Mouse (Mus musculus) kidney, adult 9 months (tissue): ENCODE data around the gene Ank2.
"Not testable (repeated sequence)": the region's sequence is repeated elsewhere in the genome, so short reads cannot be mapped to it uniquely, and the experiment has no call there.

Experiments
- DNase-seq: peaks from one replicate; pipeline ENCODE4 v3.0.0; 2022

The Ank2 gene

DNA sequence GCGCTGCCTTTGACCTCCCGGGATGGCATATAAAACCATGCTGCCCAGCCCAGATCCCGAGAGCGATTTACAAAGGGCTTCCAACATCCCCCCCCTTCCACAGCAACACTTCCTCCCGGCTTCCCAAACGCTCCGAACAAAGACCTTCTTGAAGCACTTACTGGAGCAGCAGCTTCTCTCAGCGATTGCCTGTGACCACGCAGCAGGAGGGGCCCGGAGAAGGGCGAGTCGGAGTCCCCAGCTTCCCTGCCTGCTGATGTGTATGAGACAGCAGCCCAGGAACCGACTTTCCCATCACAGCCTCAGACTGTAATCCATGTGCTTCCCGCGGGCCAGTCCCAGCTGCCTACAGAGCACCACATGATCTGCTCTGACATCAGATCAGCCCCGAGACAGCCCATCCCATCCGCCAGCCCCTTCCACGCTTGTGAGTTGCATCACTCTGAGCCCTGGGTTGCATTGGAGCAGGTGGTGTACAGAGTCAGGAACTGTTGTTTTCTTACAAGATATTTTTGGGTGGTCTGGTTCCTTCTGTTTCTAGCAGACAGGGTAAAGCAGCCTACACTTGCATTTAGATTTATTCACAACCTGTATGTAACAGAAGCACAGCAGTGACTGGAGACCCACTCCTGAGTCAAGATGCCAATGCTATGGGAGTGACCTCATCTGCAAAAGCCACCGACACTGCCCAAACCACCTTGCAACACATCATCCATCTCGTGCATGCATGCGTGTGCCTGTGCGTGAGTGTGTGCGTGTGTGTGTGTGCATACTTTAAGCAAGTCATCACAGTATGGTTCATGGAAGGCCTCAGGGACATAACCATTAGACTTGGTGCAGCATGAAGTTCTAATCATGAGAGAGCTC lies 90.2 kb downstream of the Ank2 start:
- no peak for DNase-seq

DNA sequence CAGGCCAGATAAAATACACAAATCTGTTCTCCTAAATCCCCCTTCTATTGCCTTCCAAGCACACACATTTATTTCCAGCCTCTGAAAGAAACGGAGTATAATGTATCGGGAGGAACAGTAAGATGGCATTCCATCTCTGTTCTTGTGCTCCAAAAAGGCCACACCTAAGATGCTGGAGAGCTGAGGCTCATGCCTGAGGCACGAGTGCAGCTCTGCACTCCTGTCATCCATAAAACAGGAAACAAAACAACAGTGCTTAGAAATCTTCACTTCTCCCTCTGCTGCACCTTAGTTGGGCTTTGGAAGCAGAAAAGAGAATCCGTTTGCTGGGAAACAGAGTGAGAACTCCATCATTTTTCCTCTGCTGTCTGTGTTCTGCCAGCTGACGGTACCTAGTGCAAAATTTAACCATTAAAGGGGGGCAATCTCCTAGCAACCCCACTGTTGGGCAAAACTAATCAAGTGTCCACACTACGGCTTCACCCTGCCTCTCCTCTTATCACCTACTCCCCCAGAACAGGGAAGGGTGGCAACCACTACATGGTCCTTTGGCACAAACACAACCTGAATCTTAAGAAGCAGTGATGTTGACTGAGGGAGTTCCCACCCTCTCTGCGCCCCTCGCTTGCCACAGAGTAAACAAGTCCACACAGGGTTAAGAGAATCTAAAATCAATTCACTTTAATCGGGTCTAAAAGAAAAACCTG lies 91.1 kb downstream of the Ank2 start:
- DNase-seq: no peak

DNA sequence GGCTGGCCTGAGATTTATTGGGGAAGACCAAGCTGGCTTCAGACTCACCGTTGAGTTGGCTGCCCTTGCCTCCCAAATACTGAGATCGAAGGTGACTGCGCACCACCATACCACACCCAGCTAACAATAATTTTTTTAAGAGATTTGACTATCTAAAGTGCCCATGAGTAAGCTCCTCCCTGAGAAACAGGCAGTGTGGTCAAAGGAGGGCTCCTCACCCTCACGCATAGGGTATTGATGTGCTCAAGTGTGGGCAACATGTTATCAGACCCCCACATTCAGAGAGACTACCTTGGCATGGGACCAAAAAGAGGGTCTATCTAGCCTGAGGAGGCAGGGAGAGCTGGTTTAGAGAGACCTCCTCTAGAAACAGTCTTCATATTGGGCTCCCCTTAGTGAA lies 92.3 kb downstream of the Ank2 start:
- no peak for DNase-seq

DNA sequence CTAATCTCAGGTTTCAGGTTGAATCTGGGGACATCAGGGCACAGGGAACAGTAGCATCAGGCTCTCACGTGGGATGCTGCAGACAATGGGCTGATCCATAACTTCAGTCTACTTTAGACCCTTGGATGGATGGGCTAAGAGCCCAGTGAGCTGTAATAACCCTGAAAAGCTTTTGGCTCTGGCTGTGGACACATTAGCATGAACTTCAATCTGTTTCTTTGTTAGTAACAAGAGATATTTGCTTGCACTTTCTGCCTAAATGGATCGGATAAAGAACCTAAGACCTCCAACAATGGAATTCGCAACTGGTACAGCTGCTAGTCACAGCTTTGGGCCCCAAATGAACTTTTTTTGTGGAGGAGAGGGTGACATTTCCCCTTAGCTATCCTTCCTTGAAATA lies 94.8 kb downstream of the Ank2 start:
- DNase-seq: no peak

DNA sequence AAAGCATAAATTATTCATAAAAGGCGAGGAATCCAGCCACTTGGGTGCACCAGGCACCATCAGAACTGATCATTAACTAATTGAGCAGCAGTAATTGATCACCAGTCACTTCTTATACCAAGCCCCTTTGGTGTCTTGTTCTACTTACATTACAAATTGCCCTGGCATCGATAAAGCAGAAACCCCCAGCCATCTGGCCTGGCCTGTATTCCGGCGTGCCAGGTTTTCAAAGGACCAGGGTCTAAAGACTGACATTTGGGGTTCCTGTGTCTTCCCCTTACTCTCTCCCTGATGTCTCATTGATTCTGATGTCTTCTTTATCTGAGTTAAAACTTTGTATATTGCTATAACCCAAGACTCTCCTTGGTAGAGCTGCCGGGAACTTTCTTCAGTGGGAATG lies 98.2 kb downstream of the Ank2 start:
- DNase-seq: no peak

DNA sequence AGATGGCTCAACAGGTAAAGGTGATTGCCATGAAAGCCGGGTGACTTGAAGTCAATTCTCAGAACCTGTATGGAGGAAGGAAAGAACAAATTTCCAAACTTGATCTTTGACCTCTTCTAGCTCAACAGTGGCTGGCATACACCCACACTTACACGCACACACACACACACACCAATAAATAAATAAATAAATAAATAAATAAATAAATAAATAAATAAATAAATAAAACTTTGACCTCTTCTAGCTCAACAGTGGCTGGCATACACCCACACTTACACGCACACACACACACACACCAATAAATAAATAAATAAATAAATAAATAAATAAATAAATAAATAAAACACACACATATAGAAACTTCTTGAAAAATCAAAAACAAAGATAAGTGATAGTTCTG lies 98.7 kb downstream of the Ank2 start:
- not testable (repeated sequence) for DNase-seq

DNA sequence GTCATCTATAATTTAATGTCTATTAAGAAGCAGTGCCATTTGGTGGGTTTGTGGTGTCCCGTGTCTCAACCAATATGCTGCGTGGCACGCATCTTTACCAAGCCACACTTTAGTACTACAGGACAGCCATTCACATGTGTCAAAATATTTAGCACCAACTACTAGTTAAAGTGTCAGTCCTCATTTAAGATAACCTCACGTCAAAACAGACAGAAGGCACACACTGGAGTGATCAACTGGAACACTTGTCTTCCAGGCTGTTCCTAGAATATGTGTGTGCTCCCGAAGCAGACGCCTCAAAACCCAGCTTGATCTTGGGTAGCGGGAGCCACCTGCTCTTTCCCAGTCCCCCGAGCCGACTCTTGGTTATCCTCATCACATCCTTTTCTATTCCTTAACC lies 101.4 kb downstream of the Ank2 start:
- no peak for DNase-seq

DNA sequence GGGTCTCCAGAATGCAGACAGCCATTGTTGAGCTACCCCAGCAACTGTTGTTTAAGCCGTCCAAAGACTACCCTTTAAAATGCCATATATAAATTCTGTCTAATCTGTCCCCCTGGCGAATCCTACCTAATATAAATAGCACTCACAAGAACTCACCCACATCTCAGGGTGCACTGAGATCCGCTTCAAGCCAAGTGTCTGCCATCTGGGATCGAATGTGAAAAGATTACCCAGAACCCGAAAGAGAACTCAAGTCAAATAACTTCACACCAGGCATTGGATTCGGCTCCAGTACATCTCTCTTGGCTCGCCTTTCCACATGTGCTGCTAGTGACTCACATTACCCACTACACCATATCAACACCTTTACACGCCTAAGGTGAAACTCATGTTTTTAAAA lies 103.9 kb downstream of the Ank2 start:
- no peak for DNase-seq

DNA sequence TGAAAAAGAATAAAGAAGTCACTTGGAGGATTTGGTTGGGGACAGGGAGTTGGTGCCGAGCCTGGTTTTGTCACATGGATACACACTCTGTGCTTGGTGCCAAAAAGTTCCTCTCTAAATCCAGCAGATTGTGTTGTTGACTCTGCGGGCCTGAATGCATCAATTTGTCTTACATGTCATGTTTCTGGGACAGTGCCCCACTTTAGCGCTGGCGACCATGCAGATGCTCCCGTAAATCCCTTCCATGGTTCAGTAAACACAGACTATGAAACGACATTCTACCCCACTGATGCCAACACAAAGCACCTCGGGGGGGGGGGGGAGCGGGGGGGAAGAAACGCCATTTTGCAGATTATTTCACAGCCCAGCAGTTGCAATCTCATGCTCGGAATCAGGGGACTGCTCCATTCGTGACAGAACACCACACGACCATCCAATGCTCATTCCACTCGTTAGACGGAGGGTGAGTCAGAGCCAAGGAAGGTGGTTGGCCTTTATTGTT lies 112.1 kb downstream of the Ank2 start:
- no peak for DNase-seq

DNA sequence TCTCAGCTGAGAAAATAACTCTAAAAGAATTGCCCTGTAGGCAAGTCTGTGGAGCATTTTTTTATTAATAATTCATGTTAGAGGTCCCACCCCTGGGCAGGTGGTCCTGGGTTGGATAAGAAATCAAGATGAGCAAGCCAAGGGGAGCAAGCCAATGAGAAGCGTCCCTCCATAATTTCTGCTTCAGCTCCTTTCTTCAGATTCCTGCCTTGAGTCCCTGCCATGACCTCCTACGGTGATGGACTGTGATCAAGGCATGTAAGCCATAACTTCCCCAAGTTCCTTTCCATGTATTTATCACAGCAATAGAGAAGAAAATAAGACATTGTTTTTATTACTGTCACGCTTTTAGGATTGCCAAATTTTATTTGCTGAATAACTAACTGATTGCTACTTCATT lies 115.9 kb downstream of the Ank2 start:
- no peak for DNase-seq

DNA sequence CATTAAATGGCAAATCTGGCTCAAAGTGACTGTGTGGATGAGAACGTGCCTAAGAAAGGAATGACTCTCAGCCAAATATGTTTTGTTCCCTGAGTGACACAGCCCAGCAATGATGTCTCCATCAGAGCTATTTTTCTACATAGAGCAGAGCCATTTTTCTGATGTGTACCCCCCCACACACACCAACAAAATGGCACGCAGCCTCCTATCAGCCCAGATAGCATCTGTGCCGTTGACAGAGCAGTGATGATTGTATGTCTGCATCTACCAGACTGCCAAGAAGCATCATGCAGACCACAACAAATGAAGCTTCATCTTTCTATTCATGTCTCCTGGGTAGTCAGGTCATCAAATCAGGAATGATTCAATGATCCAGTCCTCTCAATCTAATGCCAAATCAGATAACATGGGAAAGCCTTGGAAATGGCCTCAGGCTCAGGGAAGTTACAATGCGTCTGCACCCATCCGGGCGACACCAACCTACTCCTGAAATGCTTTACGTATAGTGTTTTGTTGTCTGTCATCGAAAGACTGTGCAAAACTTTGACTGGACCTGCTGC lies 122.2 kb downstream of the Ank2 start:
- no peak for DNase-seq

DNA sequence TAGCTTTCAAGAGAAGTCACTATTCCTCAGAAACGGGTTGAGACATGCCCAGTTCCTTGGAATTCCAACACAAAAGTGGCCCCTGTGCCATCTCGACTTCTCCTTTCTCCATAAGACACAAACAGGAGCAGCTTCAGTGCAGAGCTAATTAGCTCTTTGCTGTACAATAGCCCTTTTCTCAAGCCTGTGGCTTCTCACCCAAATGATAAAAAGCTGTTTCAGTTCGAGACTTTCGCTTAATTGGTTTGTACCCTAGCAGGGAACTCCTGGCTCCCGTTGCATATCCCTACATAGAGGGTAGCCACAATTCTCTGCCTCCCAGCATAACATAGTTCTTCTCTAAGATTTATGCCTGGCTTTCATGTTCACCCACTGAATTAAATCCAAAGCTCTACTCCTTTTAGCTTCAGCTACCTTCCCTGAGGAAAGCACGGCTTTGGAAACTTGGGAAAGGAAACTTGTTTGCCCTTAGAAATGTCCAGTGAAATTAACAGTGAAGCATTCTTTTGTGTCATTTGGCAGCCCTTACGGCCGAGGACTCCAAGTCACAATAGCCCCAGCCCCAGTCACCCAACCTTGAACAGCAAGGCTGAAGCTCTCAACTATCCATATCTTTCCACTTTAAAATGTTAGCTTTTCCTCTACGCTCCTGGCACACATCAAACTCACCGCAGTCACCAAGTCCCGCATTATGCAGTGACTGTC lies 123.0 kb downstream of the Ank2 start:
- no peak for DNase-seq

DNA sequence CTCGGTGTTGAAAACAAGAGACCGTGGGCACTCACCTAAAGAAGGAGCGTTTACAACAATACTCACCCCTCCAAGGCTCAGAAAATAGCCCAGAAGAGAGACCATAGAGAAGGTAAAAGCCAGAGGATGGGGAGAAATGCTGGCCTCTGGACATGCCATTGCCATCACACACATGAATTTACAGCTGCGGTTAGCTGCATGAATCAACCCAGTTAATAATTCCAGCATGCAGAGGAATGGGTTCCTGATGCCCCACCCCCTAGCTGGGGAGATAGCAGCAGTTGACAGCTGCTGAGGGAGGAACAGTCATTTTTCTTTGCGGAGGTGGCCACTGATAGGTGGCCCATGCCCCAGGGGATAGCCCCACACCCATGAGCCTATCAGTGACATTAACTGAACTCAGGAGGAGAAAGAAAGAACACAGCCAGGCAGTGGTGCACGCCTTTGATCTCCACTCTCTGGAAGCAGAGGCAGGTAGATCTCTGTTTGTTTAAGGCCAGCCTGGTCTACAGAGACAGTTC lies 124.9 kb downstream of the Ank2 start:
- no peak for DNase-seq

DNA sequence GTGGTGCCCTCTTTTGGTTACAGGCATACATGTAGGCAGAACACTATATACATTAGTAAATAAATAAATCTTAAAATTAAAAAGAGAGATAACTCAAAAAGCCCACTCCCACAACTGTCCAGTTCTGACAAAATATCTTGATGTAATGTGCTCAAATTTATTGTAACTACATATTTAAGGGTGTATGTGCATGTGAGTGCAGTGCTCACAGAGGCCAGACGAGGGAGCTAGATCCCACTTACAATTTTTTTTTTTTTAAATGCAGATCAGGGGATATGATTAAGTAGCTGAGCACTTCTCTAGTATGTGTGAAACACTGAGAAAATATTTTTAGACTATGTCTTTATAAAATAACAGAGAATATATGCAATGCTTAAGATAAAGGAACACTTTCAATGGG lies 127.4 kb downstream of the Ank2 start:
- no peak for DNase-seq

DNA sequence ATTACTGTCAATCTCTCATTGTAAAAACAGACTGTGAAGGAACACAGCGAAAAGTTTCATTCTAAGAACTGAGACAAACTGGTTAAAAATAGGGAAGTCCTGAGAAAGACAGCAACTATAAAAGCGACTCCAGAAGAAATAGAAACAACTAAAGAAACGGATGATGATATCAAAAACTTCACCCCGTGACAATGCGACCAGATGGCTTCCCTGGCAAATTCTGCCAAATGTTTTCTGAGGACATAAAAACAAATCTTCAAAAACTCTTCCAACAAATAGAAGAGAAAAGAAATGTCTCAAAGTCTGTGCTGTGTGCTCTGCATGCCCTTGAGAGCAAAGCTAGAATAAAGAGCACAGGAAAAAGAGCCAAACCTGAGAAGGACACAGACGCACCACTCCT lies 129.6 kb downstream of the Ank2 start:
- no peak for DNase-seq

DNA sequence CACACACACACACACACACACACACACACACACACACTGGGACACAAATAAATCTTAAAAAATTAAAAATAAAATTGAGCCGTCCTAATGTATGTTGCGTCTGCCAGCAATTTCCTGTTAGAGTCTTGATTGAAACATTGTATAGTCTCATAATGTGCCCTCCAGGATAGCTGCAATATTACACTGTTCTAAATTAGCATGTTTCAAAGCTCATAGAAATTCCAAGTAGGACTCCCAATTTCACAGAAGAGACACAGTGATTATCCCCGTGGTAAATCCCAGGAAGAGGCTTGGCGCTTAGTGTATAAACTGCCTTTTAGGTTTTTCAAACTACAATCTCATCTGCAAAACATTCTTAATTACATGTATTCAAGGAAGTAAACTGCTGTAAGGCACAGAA lies 131.7 kb downstream of the Ank2 start:
- no peak for DNase-seq

DNA sequence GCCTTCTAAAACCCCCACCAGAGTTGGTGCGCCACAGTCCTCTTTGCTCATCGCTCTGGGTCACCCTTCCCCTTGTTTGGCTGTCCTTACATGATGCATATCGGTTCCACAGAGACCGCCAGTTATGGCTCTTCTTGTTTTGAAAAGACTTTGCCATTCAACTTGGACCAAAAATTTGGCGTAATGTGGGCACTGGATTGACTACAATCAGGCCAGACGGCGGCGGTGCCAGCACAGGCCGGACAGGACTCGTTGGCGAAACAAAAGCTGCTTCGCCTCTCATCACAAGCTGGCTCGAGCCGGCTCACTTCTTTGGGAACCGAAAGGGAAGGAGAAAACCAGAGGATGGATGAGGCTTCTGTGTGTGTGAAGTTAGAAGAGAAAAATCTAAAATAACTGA lies 135.6 kb downstream of the Ank2 start:
- no peak for DNase-seq

DNA sequence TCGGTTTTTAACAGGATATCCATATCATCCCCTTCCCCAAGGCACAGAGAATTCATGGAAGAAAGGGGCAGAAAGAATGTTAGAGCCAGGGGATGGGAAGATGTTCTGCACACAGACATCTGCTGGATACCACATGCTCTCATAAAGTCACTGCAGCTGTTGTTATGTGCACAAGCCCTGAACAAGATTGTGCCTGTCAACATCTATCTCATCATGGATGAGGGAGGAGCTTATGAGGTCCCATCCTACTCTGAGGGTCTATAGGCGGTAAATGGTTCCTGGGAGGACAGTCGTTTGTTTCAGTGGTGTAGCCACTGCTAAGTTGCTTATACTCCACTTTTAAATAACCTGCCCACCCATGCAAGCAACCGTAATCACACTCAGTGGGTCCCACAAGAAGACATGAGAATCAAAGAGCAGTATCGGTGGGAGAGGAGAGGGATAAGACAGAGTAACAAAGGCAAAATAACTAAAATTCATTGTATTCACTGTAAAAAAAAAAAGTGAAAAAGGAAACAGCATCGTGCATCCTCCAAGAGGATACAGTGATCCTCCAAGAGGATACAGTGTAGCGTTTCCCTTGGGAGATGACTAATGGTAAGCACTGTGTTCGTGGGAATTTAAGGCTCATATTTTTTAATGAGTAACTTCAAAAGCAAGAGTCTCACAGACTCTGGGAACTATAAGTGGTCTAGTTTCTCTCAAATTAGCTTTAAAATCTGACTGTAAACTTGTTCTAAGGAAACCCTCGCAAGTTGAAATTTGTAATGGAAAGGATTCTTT lies 136.3 kb downstream of the Ank2 start:
- DNase-seq: no peak

DNA sequence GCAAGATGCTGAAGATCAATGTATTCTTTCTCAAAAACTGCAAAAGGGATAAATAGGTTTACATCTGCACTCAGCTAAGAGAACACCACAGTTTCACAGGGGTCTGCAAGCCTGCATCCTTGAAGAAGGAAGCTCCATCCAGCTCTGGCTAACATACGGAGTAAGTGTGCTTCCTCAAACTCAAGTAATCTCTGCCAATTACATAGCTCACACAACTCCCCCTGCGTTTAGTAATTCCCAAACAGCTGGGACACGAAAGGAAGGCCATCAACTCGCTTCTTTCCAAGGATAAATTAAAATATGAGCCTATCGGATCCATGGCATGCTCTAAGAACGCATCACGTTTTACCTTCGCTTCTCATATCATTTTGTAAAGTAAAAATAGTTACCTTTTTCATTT lies 137.3 kb downstream of the Ank2 start:
- no peak for DNase-seq

DNA sequence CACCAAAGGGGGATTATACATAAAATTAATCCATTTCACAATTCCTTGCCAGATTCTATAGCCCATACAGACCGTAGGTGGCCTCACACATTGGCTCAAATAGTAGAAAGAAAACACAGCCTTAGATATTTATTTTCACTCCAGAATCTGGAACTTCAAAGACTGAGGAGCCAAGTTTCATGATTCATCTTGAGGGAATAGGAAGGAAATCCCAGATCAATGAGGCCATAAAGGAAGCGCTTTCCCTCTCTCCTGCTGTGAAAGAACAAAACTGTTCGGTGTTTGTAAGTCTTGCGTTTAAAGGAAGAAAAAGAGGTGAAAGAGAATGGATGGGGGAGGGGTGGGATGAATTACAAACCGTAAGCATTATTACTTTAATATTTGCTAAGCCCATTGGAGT lies 137.8 kb downstream of the Ank2 start:
- no peak for DNase-seq

DNA sequence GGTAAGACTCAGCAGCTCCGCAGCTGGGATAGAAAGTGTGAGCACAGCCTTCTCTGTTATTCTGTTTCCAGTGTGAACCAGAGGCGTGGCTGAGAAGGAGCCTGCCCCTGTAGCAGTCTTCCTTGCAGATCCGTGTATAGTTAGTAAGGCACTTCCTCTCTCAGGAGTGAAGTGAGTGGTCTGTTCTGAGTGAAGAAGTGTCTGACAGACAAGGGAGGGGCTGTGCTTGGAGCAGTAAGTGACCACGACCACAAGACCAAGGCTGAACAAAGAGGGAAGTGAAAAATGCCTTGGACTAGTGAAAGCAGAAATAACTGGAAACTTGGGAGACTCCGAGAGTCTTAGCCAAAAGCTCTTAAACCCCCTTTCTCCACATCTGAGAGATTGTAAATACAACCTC lies 143.9 kb downstream of the Ank2 start:
- peak; percentile 6 for DNase-seq

DNA sequence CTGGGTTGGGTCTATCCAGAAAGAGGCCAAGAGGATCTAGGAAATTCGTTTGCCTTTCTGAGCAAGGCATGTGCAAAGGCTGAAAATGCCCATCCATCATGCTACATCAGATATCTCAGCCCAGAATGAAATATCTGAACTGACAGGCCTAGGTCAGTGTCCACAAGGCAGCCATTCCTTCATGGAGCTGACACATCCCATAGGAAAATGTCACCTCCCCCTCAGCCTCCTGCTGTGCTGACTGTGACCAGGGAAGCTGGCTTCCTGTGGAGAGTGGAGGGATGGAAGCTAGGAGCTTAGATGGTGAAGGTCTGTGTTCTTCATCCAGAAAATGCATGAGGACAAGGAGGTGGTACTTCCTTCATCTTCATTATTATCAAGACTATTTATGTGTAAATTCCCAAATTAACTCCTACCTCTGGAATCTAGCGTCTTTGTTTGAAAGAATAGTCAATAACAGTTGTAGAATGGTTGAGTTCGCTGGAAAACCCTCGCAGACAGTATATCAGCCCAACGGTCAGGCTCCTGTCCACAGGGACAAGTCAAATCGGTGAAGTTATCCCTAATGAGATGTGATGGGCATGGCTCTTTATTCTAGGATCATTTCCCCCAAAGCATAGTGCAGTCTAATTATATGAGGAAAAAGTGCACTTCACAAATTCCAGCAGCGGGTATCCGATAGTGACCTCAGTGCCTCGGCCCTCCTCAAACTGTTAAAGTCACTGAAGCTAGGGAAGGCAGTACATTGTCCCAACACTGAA lies 148.4 kb downstream of the Ank2 start:
- no peak for DNase-seq
